Mouse (Mus musculus): ENCODE measurements around the gene Csdc2.

GRCm38 (mm10) chr15:81919062-81919461, 17.5 kb upstream of the Csdc2 start:
- TF ChIP-seq CTCF (IDR thresholded peaks at IDR 0.05; ENCODE audit: extremely low read depth, insufficient read depth, low read length) (no peak), POLR2A (IDR thresholded peaks at IDR 0.05; ENCODE audit: extremely low read depth, insufficient read depth, low read length) (no peak)
